Mouse (Mus musculus) liver, embryonic 14.5 days (tissue): ENCODE measurements around the gene Pawr.

ENCODE experiments used
- CTCF ChIP-seq: IDR thresholded peaks from 2 replicates; pipeline ENCODE4 v1.5.1; 2016; ENCODE audit warnings: antibody characterized with exemption, low read depth, control low read depth
- EP300 ChIP-seq: IDR thresholded peaks from 2 replicates; pipeline ENCODE4 v1.6.1; 2016; ENCODE audit warnings: antibody characterized with exemption, low read depth

DNA sequence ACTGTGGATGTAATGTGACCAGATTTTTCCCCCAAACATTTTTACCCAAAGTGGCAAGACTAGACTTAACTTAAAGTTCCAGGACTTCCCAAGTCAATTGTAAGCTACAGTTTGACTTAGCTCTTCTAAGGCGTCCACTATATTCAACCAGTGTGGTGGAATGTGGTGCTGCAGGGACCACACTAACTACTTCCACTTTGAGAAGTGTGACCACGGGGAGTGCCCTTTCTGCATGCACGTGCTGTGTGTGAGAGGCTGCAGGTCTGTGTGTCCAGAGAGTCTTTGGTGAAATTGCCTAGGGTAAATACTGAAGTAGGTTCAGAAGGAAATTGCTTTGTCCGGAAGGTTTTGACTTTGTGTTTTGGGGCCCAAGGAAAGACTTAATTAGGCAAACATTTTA, 44.4 kb downstream of the Pawr start:
- no peak for TF ChIP-seq EP300
- no peak for TF ChIP-seq CTCF
